Mouse (Mus musculus): ENCODE results near the gene Kcnq4. TPM values are rescaled to one million over a fixed set of nuclear protein-coding genes. Genes with fewer than 3 reads are reported as not detected.

The Kcnq4 gene
- total RNA-seq, 1 experiment: 0.45 TPM

DNA sequence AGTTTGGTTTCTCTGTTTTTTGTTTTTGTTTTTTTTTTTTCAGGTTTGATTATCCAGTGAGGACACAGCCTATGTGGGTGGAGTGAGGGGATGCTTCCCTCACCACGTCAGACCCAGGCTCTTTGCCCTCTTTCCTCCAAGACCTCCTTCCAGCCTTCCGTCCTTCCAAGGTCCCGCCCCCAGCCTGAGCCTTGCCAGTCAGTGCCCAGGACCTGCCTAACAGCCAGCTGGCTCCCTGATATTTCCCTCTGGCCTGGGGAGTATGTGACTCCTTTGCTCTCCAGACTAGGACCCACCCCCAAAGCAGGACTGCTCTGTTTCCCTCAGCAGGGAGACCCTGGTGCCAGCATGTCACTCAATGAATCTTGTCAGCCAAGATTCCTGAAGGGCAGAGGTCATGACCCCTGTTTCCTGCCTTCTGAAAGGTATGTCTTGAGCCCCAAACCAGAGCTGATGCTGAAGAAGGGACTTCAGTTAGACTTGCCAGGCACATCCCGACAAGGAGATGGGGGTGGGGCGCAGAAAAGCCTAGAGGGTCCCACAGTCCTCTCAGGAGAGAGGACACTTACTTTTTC, 22.8 kb downstream of the Kcnq4 start:
- Histone ChIP-seq H3K27ac (ENCODE audit: insufficient read depth, low read depth, low read length, poor library complexity, severe bottlenecking) (no peak overlapping the region), H3K36me3 (ENCODE audit: control insufficient read depth, insufficient read depth, low read length, poor library complexity, severe bottlenecking) (no peaks in the 10 kb centered on the region), H3K9ac (ENCODE audit: insufficient read depth, low read depth, low read length, poor library complexity, severe bottlenecking) (no peak overlapping the region), H3K4me1 (ENCODE audit: control insufficient read depth in 2 of 2, insufficient read depth in 2 of 2, low read length in 2 of 2, poor library complexity in 1 of 2) (peaks cover 2 to 3% of the 10 kb centered on the region in 2 experiments; a peak in 3 of 4 replicates), H3K4me3 (ENCODE audit: insufficient read depth in 1 of 2, low read depth in 1 of 2, low read length in 2 of 2, poor library complexity in 1 of 2, severe bottlenecking in 1 of 2) (no peak overlapping the region), H3K9me3 (ENCODE audit: control insufficient read depth, insufficient read depth, low read depth, low read length) (no peaks in the 10 kb centered on the region)
- in situ Hi-C loops (cut with MboI; ENCODE audit: low sequenced_read_pairs in 2 of 2, unreplicated experiment in 2 of 2): no loop called here
- DNase-seq (ENCODE audit: low read depth, low spot score): no peak
- no peak for TF ChIP-seq MAFK (IDR thresholded peaks at IDR 0.05; ENCODE audit: insufficient read depth, low read depth, low read length)
- no peak for TF ChIP-seq HCFC1 (IDR thresholded peaks at IDR 0.05; ENCODE audit: borderline replicate concordance, insufficient read depth, low read length)
- no peak for TF ChIP-seq CHD2 (IDR thresholded peaks at IDR 0.05; ENCODE audit: low read depth, low read length)
- no peak for TF ChIP-seq ZNF384 (IDR thresholded peaks at IDR 0.05; ENCODE audit: low read depth, low read length)
- TF ChIP-seq ZC3H11A (IDR thresholded peaks at IDR 0.05; ENCODE audit: borderline replicate concordance, low read depth, low read length): no peak

DNA sequence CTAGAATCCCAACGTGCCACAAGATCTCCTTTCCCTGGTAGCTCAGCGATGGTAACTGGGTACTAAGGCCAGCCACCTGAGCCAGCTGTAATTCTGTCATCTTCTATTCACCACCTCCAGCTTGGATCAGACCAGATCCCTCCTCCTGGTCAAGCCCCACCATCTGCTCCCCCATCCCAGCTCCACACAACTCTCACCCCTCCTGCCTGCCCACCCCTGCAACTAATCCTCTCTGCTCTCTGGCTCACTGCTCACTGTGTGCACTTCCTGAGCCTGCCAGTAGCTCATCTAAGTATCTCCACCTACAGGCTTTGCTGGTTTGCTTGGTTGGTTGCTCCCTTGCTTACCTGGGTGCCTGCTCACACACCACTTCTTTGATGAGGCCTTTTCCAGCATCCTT, 26.8 kb downstream of the Kcnq4 start:
- Histone ChIP-seq H3K9me3 (ENCODE audit: control insufficient read depth, insufficient read depth, low read depth, low read length) (no peaks in the 10 kb centered on the region), H3K9ac (ENCODE audit: insufficient read depth, low read depth, low read length, poor library complexity, severe bottlenecking) (no peak overlapping the region), H3K27ac (ENCODE audit: insufficient read depth, low read depth, low read length, poor library complexity, severe bottlenecking) (no peak overlapping the region), H3K4me3 (ENCODE audit: insufficient read depth in 1 of 2, low read depth in 1 of 2, low read length in 2 of 2, poor library complexity in 1 of 2, severe bottlenecking in 1 of 2) (no peak overlapping the region), H3K36me3 (ENCODE audit: control insufficient read depth, insufficient read depth, low read length, poor library complexity, severe bottlenecking) (no peaks in the 10 kb centered on the region), H3K4me1 (ENCODE audit: control insufficient read depth in 2 of 2, insufficient read depth in 2 of 2, low read length in 2 of 2, poor library complexity in 1 of 2) (peaks cover 0 to 5% of the 10 kb centered on the region in 2 experiments; a peak in 1 of 4 replicates)
- in situ Hi-C loops (cut with MboI; ENCODE audit: low sequenced_read_pairs in 2 of 2, unreplicated experiment in 2 of 2): loop anchor here in 1 of 2 experiments (5.0 kb wide), 1 partner anchor 51 kb away; no protein-coding TSS in a partner anchor
- TF ChIP-seq CHD2 (IDR thresholded peaks at IDR 0.05; ENCODE audit: low read depth, low read length): no peak
- TF ChIP-seq ZC3H11A (IDR thresholded peaks at IDR 0.05; ENCODE audit: borderline replicate concordance, low read depth, low read length): no peak
- no peak for TF ChIP-seq ZNF384 (IDR thresholded peaks at IDR 0.05; ENCODE audit: low read depth, low read length)
- TF ChIP-seq MAFK (IDR thresholded peaks at IDR 0.05; ENCODE audit: insufficient read depth, low read depth, low read length): no peak
- TF ChIP-seq HCFC1 (IDR thresholded peaks at IDR 0.05; ENCODE audit: borderline replicate concordance, insufficient read depth, low read length): no peak
- no peak for DNase-seq (ENCODE audit: low read depth, low spot score)

DNA sequence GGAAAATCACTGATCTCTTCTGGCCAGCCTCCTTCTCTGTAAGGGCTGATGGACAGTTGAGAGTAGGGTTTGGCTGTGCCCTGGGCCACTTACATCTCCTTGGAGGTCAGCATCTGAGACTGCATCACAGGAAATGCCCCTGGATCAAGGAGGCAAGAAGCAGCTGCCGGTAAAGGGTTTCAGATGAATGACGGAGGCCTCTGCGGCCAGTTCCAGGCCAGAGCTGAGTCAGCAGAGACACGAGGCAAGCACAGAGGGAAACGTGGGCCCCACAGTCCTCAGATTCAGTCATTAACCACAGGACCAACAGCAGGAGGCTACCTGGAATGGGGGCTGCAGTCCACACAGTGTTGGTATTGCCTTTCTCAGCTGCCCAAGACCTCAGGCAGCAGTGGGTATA, 29.3 kb downstream of the Kcnq4 start:
- TF ChIP-seq ZC3H11A (IDR thresholded peaks at IDR 0.05; ENCODE audit: borderline replicate concordance, low read depth, low read length) (no peak), CHD2 (IDR thresholded peaks at IDR 0.05; ENCODE audit: low read depth, low read length) (no peak), ZNF384 (IDR thresholded peaks at IDR 0.05; ENCODE audit: low read depth, low read length) (no peak), MAFK (IDR thresholded peaks at IDR 0.05; ENCODE audit: insufficient read depth, low read depth, low read length) (no peak; the same call in 1 of the 2 replicates), HCFC1 (IDR thresholded peaks at IDR 0.05; ENCODE audit: borderline replicate concordance, insufficient read depth, low read length) (no peak)
- no peak for DNase-seq (ENCODE audit: low read depth, low spot score)
- in situ Hi-C loops (cut with MboI; ENCODE audit: low sequenced_read_pairs in 2 of 2, unreplicated experiment in 2 of 2): no loop called here

DNA sequence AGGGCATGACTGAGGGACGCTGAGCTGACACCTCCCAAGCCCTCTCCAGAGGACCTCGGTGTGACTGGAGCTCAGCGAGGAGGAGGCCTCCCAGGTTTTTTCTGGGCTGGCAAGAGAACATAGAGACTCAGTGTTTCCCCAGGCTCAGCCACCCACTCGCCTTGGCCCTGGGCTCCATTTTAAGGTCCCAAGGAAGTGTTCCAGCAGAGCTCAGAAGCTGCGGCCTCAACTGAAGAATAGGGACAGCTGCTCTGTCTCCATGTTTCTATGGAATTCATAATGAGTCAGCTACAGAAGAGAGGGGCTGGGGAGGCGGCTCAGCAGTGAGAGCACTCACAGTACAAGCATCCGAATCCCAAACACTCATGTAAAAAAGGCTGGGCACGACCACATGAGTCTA, 30.8 kb downstream of the Kcnq4 start:
- DNase-seq (ENCODE audit: low read depth, low spot score): no peak
- Histone ChIP-seq H3K9ac (ENCODE audit: insufficient read depth, low read depth, low read length, poor library complexity, severe bottlenecking) (no peak overlapping the region), H3K36me3 (ENCODE audit: control insufficient read depth, insufficient read depth, low read length, poor library complexity, severe bottlenecking) (no peaks in the 10 kb centered on the region), H3K9me3 (ENCODE audit: control insufficient read depth, insufficient read depth, low read depth, low read length) (no peaks in the 10 kb centered on the region), H3K4me1 (ENCODE audit: control insufficient read depth in 2 of 2, insufficient read depth in 2 of 2, low read length in 2 of 2, poor library complexity in 1 of 2) (peaks cover 1 to 5% of the 10 kb centered on the region in 2 experiments; a peak in 1 of 4 replicates), H3K4me3 (ENCODE audit: insufficient read depth in 1 of 2, low read depth in 1 of 2, low read length in 2 of 2, poor library complexity in 1 of 2, severe bottlenecking in 1 of 2) (no peak overlapping the region), H3K27ac (ENCODE audit: insufficient read depth, low read depth, low read length, poor library complexity, severe bottlenecking) (no peak overlapping the region)
- TF ChIP-seq ZNF384 (IDR thresholded peaks at IDR 0.05; ENCODE audit: low read depth, low read length) (no peak), HCFC1 (IDR thresholded peaks at IDR 0.05; ENCODE audit: borderline replicate concordance, insufficient read depth, low read length) (no peak), CHD2 (IDR thresholded peaks at IDR 0.05; ENCODE audit: low read depth, low read length) (no peak), MAFK (IDR thresholded peaks at IDR 0.05; ENCODE audit: insufficient read depth, low read depth, low read length) (no peak), ZC3H11A (IDR thresholded peaks at IDR 0.05; ENCODE audit: borderline replicate concordance, low read depth, low read length) (no peak)
- in situ Hi-C loops (cut with MboI; ENCODE audit: low sequenced_read_pairs in 2 of 2, unreplicated experiment in 2 of 2): no loop called here

More for the DNA sequence above, 29.3 kb downstream of the Kcnq4 start:
- H3K4me3 ChIP-seq (ENCODE audit: insufficient read depth in 1 of 2, low read depth in 1 of 2, low read length in 2 of 2, poor library complexity in 1 of 2, severe bottlenecking in 1 of 2): no peak overlapping the region
- H3K4me1 ChIP-seq (ENCODE audit: control insufficient read depth in 2 of 2, insufficient read depth in 2 of 2, low read length in 2 of 2, poor library complexity in 1 of 2): peaks cover 1 to 5% of the 10 kb centered on the region in 2 experiments; a peak in 1 of 4 replicates
- no peak overlapping the region for H3K9ac ChIP-seq (ENCODE audit: insufficient read depth, low read depth, low read length, poor library complexity, severe bottlenecking)
- H3K27ac ChIP-seq (ENCODE audit: insufficient read depth, low read depth, low read length, poor library complexity, severe bottlenecking): no peak overlapping the region
- H3K9me3 ChIP-seq (ENCODE audit: control insufficient read depth, insufficient read depth, low read depth, low read length): no peaks in the 10 kb centered on the region
- no peaks in the 10 kb centered on the region for H3K36me3 ChIP-seq (ENCODE audit: control insufficient read depth, insufficient read depth, low read length, poor library complexity, severe bottlenecking)

Data from ES-E14 (cell line).